Mouse (Mus musculus) hematopoietic stem cell, adult 5-6 weeks (primary cell): ENCODE results near the gene Kat5. TPM values are rescaled to one million over a fixed set of nuclear protein-coding genes. Genes with fewer than 3 reads are reported as not detected.
A peak's percentile ranks its signal among the peaks of the same experiment; 100 is the strongest.

Experiments used
- ATAC-seq, 2 experiments: fragments of 125-278 bp in 1 of 2; replicated peaks in 1 of 2; 2 replicates each; pipeline ENCODE4 v1.8.0; 2016 to 2017; ENCODE audit warnings: inconsistent platforms in 2 of 2, mild to moderate bottlenecking in 2 of 2, moderate number of reproducible peaks in 2 of 2, low read depth in 1 of 2, moderate TSS enrichment in 1 of 2; ENCODE audit not compliant: low FRiP score in 2 of 2, poor library complexity in 2 of 2, severe bottlenecking in 2 of 2, insufficient read depth in 1 of 2, low TSS enrichment in 1 of 2
- total RNA-seq: library from RNA; stranded (forward); fragments of 172-1452, 232-1000 nt; gene quantifications from 2 replicates; pipeline ENCODE4 v1.2.3, GENCODE M21; 2017

Gene Kat5
- 67.9 and 88.5 TPM in 2 replicates for total RNA-seq

GRCm38 (mm10) chr19:5609547-5610404 lies at the start of gene Kat5:
Gene Kat5, minus strand, starts transcription at chr19:5610237.
- peak; percentile 78 to 85 for ATAC-seq

DNA sequence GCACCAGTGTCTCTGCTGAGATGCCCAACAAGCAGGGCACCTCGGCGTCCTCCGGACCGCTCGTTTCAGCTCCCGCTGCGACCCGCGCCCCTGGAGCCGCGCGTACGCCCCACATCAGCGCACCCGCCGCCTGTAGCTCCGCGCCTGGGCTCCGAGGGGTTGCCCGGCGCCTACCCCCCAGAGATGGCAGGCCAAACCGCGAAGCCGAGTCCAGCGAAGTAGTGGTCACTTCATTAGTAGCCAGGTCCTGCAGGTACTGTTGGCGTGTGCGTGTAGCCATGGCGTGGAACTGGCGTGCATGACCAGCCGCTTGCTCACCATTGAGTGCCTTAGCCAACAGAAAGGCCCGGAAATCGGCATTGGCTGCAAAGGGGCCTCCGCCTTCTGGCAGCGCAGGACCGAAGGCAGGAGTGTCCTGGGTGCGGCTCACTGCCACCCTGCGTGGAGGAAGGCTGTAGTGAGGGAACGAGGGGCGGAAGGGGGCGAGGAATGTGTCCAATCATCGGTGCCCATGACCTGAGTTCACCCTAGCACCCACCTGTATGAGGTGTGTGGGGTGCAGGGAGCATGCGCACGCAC lies 44.8 kb upstream of the Kat5 start:
- no peak for ATAC-seq

DNA sequence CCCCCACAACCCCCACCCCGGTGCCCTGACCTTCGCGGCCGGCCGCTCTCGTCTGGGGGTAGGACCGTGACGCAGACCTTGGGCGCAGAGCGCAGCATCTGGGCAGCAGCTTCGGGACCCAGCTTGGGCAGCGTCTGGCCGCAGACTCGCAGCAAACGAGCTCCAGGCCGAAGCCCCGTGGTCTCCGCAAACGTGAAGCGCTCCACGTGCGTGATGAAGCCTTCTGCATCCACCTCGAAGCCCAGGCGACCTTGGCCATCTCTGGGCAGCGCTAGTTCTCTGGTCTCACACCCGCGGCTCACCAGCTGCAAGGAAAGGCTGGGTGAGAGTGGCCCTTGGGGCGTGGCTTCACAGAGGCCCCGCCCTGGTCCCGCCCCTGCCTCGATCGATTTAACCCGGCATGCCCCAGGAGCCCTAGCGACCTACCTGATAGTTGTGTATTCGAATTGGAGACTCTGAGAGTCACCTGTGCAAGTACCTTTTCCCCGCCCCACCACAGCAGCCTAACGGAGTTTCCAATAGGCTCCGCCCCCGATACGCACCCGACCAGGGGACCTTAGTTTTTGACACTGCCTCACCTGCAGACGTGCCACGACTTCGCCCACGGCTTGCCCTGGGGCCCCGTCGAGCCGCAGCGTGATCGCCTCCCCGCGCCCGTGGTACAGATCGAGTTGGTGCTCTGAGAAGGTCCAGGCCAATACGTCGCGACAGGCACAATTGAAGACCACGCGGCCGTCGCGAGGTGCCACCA lies 44.1 kb upstream of the Kat5 start:
- no peak for ATAC-seq

DNA sequence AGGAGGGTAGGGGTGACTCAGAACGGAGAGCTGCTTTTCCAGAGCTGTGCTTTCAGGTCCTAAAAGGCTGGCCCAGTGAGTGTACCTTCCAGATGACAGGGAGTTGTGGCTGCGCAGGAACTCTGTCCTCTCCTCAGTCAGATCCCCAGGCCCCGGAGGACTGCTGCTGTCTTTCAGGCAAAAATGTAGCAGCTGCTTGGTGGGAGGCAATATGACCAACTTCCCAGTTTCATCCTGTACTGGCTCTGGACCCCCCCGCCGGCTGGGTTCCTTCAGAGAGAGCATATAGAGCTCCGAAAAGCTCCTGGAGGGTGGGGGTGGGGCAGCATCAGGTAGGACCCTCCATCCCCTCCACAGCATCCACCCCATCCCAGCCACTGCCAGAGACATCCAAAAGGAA lies 42.5 kb upstream of the Kat5 start:
- ATAC-seq, result no peak

DNA sequence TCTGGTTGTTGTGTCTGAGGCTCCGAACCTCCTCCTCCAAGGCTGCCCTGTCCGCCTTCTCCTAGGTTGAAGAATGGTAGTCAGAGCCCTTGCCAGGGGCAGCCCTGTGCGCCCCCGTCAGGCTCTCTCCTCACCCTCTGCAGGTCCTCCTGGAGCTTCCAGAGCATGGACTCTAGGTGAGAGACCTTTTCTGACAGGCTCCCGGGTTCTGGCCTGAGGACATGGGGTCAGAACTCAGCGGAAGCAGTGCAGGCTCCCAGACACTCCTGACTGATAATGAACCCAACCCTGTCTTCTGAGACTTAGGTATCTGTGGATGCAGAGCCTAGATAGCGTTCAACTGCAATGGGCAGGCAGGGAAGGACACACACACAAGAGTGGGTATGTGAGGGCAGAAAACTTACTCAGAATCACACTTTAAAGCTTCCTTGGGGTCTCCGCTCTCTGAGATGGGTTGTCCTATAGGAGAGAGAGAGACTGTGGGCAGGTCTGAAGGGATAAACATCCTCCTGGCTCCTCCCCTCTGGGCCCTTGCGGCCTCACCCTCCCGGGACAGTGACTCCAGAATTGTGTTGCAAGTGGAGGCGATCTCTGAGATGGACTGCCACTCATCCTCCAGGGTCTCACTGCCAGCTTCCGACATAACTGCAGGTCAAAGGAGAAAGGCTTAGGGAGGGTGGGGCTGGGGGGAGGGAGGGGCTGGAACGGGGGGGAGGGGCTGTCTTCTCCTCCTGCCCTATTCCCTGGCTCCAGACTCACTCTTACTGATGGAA lies 41.7 kb upstream of the Kat5 start:
- ATAC-seq, result no peak

DNA sequence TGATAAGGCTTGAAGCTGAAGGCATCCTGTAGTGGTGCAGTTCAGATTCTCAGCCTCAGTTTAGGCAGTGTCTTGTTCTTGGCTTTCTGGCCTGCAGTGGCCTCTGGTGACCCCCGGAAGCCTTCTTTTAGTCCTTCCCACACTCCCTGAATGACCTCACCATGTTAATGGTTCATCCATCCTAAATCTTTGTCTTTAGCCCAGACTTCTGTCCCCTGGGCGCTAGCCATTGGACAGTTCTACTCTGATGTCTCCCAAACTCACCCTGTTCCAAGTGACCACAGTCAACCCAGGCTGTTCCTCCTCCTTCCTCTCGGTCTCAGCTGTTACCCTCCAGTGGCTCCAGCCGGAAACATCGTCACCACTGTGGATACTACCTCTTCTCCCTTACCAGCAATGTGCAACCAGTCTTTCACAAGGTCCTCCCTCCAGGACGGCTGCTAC lies 39.3 kb upstream of the Kat5 start:
- ATAC-seq, result peak; percentile 25 to 56; a peak in 2 of 4 replicates

DNA sequence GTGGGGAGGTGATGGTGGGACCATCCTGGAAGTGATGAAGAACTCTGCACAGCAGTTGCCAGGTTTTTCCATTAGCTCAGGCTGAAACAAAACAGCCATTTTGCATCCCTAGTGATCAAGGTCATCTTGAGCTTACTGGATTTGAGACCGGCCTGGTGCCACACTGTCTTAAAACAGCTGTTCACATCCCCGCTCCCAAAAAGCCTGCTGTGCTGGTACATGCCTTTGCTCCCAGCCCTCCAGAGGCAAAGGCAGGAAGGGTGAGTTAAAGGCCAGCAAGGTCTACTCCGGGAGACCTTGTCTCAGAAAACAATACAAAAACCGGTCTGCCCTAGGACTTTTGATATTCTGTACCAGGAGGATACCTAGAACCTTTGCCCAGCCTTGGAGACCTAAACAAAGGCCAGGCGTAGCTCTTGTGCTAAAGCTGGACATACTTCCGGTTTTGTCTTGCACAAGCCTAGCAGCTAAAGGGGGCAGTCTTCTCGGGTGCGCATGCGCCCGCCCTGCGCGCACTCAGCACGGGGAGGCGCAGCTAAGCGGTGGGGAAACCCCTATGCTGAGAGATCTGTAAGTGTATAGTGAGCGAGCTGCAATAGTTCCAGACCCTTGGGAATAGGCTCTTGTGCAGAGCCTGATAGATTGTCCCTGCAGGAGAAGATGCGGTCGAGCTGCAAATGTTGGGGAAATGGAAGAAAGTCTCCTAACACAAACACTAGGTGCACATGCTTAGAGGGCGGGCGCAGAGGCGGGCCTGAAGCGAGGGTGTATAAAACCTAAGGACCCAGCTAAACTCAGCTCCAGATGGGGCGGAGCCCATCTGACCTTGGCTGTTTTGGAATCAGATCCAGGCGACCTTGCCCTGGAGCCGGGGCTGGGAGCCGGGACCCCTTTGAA lies 38.6 kb upstream of the Kat5 start:
- ATAC-seq, result peak; percentile 81 to 95

DNA sequence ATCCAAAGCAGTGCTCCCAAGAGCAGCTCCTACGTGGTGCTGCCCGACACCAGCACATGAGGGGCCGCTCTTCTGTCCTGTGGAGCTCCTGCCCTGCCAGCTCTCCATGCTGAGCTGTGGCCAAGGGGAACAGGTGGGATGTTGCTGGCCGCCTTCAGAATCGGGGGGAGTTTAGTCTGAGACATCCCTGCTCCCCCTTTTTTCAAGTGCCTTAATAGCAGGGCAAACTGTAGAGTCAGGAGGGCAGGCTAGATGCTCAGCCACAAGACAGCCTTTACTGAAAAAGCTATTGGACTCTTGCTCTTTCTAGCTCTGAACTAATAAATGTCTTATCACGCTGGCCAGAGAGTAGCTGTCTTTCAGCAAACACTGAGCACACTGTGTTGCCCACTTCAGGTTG lies 37.8 kb upstream of the Kat5 start:
- no peak for ATAC-seq

DNA sequence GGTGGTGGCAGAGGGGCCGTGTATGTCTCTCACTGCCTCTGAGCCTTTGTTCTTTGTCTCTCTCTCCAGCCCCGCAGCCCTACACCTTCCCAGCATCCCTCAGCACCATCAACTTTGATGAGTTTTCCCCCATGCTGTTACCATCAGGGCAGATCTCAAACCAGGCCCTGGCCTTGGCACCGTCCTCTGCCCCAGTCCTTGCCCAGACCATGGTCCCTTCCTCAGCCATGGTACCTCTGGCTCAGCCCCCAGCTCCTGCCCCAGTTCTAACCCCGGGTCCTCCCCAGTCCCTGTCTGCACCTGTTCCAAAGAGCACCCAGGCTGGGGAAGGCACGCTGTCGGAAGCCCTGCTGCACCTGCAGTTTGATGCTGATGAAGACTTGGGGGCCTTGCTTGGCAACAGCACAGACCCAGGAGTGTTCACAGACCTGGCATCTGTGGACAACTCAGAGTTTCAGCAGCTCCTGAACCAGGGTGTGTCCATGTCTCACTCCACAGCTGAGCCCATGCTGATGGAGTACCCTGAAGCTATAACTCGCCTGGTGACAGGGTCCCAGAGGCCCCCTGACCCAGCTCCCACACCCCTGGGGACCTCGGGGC lies 36.8 kb upstream of the Kat5 start:
- no peak for ATAC-seq

DNA sequence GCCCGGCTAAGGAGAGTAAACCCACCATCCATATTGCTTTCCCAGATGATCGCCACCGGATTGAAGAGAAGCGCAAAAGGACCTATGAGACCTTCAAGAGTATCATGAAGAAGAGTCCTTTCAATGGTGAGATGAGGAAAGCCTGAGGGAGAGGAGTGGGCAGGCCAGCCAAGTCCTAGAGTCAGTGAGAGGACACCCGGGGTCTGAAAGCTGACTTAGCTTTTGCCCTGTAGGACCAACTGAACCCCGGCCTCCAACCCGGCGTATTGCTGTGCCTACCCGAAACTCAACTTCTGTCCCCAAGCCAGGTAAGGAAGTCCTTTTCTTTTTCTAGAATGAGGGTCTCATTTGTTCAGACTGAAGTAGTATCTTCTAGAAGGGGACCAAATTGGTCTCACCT lies 35.2 kb upstream of the Kat5 start:
- ATAC-seq, result no peak

- no peak for ATAC-seq
Measured at GRCm38 (mm10) chr19:5641641-5642040, 31.6 kb upstream of the Kat5 start.

DNA sequence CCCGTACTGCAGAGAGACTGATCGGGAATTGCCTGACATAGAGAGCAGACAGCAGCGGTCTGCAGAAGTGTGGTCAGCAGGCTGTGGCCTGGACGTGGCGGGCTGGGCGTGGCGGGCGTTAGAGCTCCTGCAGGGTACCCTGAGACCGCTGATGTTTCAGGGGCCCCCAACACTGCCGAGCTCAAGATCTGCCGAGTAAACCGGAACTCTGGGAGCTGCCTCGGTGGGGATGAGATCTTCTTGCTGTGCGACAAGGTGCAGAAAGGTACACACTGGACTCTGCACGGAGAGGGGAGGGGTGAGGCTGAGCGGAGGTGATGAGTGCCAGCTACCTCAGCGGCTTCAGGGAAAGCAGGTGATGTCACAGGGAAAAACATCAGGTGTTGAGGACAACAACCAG lies 31.0 kb upstream of the Kat5 start:
- no peak for ATAC-seq

- ATAC-seq, result no peak
Measured at GRCm38 (mm10) chr19:5640339-5640738, 30.3 kb upstream of the Kat5 start.

DNA sequence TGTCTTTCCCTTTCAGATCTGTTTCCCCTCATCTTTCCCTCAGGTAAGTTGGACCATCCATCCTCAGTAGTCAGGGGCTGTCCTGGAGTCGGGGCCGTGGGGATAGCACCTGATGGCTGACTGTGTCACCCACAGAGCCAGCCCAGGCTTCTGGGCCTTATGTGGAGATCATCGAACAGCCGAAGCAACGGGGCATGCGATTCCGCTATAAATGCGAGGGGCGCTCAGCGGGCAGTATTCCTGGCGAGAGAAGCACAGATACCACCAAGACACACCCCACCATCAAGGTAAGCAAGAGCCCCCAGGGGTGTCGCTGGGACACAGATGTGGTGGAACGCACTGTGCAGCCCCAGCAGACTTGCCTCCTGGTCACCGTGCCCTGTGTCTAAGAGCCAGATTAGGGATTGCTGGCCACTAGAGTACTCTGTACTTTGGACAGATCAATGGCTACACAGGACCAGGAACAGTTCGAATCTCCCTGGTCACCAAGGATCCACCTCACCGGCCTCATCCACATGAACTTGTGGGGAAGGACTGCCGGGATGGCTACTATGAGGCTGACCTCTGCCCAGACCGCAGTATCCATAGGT lies 28.5 kb upstream of the Kat5 start:
- ATAC-seq, result no peak

GRCm38 (mm10) chr19:5637069-5638047 lies 27.3 kb upstream of the Kat5 start, which contains the start of gene Rela:
Gene Rela, plus strand, starts transcription at chr19:5637483.
- peak; percentile 84 to 89 for ATAC-seq
